Comparison of ENCODE assay signal across 30 mouse cellular contexts in genomic region chr13:42522553-42522952, GRCm38 (mm10).
"Had no signal": no experiment of that assay in that cellular context is flagged by ENCODE, and none has a peak within 500 bp of the region (broad histone marks: within the 10 kb centered on the region; RNA-seq: fewer than 3 reads in every experiment).

No protein-coding gene starts in this region.

- H3K27me3 ChIP-seq: limb, embryonic 13.5 days; limb, embryonic 15.5 days; liver, embryonic 12.5 days; liver, embryonic 13.5 days; liver, embryonic 15.5 days; lung, embryonic 15.5 days; megakaryocyte, embryonic 14.5 days; midbrain, embryonic 12.5 days; midbrain, embryonic 13.5 days; midbrain, embryonic 15.5 days had no signal

- DNase-seq: left cerebral cortex, postnatal 4 days; liver; liver, embryonic 13.5 days; liver, postnatal 0 days; lung, adult 18-20 months; lung, adult 2 months; lung, embryonic 14.5 days; lung, postnatal 10 days; lung, postnatal 14 days; lung, postnatal 36 days; lung, postnatal 4 days; midbrain, embryonic 14.5 days had no signal

- H3K9ac ChIP-seq: limb, embryonic 12.5 days; limb, embryonic 13.5 days; limb, embryonic 15.5 days; liver, embryonic 12.5 days; liver, embryonic 13.5 days; liver, embryonic 14.5 days; liver, embryonic 15.5 days; liver, postnatal 0 days; lung, embryonic 14.5 days; lung, embryonic 15.5 days; midbrain, embryonic 12.5 days; midbrain, embryonic 13.5 days; midbrain, embryonic 15.5 days had no signal

- H3K4me2 ChIP-seq: limb, embryonic 12.5 days; limb, embryonic 13.5 days; limb, embryonic 15.5 days; liver, embryonic 11.5 days; liver, embryonic 12.5 days; liver, embryonic 13.5 days; liver, embryonic 15.5 days; lung, embryonic 14.5 days; lung, embryonic 15.5 days; midbrain, embryonic 11.5 days; midbrain, embryonic 12.5 days; midbrain, embryonic 13.5 days; midbrain, embryonic 15.5 days had no signal

- H3K4me3 ChIP-seq: left cerebral cortex, adult 2 months; limb, embryonic 10.5 days; limb, embryonic 12.5 days; limb, embryonic 13.5 days; limb, embryonic 15.5 days; liver, embryonic 12.5 days; liver, embryonic 13.5 days; liver, embryonic 15.5 days; lung, embryonic 15.5 days; megakaryocyte, embryonic 14.5 days; midbrain, embryonic 10.5 days; midbrain, embryonic 12.5 days; midbrain, embryonic 13.5 days; midbrain, embryonic 15.5 days; myocyte had no signal

- H3K27ac ChIP-seq: left cerebral cortex, adult 2 months; limb, embryonic 10.5 days; limb, embryonic 12.5 days; limb, embryonic 13.5 days; limb, embryonic 15.5 days; liver, embryonic 12.5 days; liver, embryonic 13.5 days; liver, embryonic 14.5 days; liver, embryonic 15.5 days; lung, embryonic 15.5 days; macrophage; midbrain, embryonic 10.5 days; midbrain, embryonic 12.5 days; midbrain, embryonic 13.5 days; midbrain, embryonic 15.5 days had no signal

- H3K36me3 ChIP-seq: limb, embryonic 10.5 days; limb, embryonic 12.5 days; limb, embryonic 13.5 days; limb, embryonic 15.5 days; liver, embryonic 12.5 days; liver, embryonic 13.5 days; liver, embryonic 15.5 days; lung, embryonic 15.5 days; midbrain, embryonic 10.5 days; midbrain, embryonic 12.5 days; midbrain, embryonic 13.5 days; midbrain, embryonic 15.5 days had no signal

- H3K9me3 ChIP-seq: limb, embryonic 10.5 days; limb, embryonic 13.5 days; limb, embryonic 15.5 days; liver, embryonic 12.5 days; liver, embryonic 13.5 days; liver, embryonic 15.5 days; lung, embryonic 15.5 days; midbrain, embryonic 10.5 days; midbrain, embryonic 12.5 days; midbrain, embryonic 13.5 days; midbrain, embryonic 15.5 days had no signal

- H3K4me1 ChIP-seq: limb, embryonic 13.5 days; limb, embryonic 15.5 days; liver, embryonic 12.5 days; liver, embryonic 13.5 days; liver, embryonic 15.5 days; megakaryocyte, embryonic 14.5 days; midbrain, embryonic 12.5 days; midbrain, embryonic 15.5 days had no signal
